Mouse (Mus musculus): Measurements from ENCODE around the gene Tnc.

DNA sequence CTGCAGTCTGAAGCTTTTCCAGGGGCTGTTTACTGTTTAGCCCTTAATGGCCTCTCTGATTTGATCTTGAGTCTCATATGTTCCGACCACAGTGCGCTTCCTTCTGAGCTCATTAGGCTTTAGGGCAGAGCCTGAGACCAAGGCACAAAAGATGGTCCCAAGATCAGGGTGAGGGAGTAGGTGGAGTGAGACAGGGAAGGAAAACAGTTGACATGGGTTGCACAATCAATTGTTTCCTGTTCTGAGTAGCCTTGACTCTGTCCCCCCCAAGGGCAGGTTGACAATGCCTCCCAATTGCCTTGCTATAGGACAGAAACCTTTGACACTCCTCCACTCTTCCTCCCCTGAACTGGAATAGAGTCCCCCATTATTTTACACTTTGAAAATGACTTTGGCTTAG is 105.4 kb downstream of the Tnc start:
- TF ChIP-seq HCFC1 (IDR thresholded peaks at IDR 0.05; ENCODE audit: borderline replicate concordance, insufficient read depth, low read length) = no peak
- no peak for TF ChIP-seq ZC3H11A (IDR thresholded peaks at IDR 0.05; ENCODE audit: borderline replicate concordance, low read depth, low read length)
- no peak for TF ChIP-seq CHD2 (IDR thresholded peaks at IDR 0.05; ENCODE audit: low read depth, low read length)

All from ES-E14 (cell line).